Mouse (Mus musculus) cerebellum, adult 2 months (tissue): ENCODE measurements at regions not wholly inside any gene's neighbourhood (a gene's known extent, or its start where the extent isn't known, plus 50 kb on each side); places are given as distances from the start of the nearest gene placed in this dataset.

Experiments
- CTCF ChIP-seq: fragments of 200-500 bp; IDR thresholded peaks from 2 replicates; pipeline ENCODE4 v1.5.1; 2011; ENCODE audit warnings: low read depth, mild to moderate bottlenecking, control low read depth, low read length, moderate library complexity, borderline replicate concordance; ENCODE audit not compliant: insufficient read depth
- POLR2A ChIP-seq: fragments of 200-500 bp; IDR thresholded peaks from 2 replicates; pipeline ENCODE4 v1.6.1; 2011; ENCODE audit warnings: low read length, control low read depth, borderline replicate concordance; ENCODE audit not compliant: insufficient read depth

DNA sequence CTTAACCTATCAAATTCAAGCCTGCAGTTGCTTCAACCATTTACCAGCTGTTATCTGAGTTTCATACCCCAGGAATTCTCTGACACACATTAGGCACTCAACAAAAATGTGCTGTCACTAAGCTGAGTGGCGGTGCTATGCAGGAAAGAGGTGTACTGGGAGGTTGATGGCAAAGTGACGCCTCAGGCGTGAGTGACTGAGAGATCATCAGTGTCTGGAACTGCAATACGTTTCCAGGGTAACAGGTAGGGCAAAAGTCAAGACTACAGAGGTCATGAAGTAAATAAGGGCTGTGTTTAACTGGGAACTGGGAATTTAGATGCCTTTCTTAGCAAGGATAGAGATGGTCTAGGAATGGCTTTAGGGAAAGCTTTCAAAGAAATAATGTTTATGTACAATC lies 221.2 kb downstream of the Nfkbiz start:
- TF ChIP-seq POLR2A = no peak
- TF ChIP-seq CTCF = no peak
